Mouse (Mus musculus): ENCODE results near the gene Gga1. TPM values are rescaled to one million over a fixed set of nuclear protein-coding genes. Genes with fewer than 3 reads are reported as not detected.

The Gga1 gene
- polyA plus RNA-seq, 1 experiment from 2014 or later = 42.5 TPM

DNA sequence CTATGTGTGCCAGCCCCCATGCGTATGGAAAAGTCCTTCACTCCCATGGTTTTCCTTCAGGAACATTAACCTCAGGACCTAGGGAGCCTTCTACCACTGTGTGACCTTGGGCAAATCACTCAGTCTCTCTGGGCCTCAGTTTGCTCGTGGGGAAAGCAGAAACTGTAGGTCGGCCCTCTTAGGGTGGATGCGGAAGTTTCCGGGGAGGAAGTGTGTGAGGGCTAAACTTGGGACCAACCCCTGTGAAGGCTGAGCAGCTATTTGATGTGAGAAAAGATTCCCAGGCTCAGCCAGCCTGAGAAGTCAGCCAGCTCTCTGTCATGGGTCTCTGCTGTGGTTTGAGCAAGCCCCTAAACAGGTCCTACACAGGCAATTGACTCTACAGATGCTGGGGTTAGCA lies 14.7 kb upstream of the Gga1 start:
- DNase-seq (ENCODE audit: low spot score) (no peak), ATAC-seq (ENCODE audit: low read depth) (no peak)
- Histone ChIP-seq H3K4me2 (ENCODE audit: low read depth, low read length) (no peak overlapping the region), H3K27me3 (replicated peaks; ENCODE audit: control insufficient read depth, insufficient read depth, low read length) (no peaks in the 10 kb centered on the region), H3K9me3 (ENCODE audit: control insufficient read depth, low read length) (no peaks in the 10 kb centered on the region), H3K36me3 (ENCODE audit: control insufficient read depth, insufficient read depth, low read length) (no peaks in the 10 kb centered on the region), H3K4me3 (ENCODE audit: low read depth, low read length) (no peak overlapping the region), H3K9ac (ENCODE audit: low read depth, low read length) (no peak overlapping the region), H3K4me1 (ENCODE audit: control insufficient read depth, insufficient read depth, low read length) (no peaks in the 10 kb centered on the region), H3K27ac (replicated peaks; ENCODE audit: low read depth, low read length) (no peak overlapping the region)
- 90% methylated on average over 5 of the region's 5 CpGs for WGBS

DNA sequence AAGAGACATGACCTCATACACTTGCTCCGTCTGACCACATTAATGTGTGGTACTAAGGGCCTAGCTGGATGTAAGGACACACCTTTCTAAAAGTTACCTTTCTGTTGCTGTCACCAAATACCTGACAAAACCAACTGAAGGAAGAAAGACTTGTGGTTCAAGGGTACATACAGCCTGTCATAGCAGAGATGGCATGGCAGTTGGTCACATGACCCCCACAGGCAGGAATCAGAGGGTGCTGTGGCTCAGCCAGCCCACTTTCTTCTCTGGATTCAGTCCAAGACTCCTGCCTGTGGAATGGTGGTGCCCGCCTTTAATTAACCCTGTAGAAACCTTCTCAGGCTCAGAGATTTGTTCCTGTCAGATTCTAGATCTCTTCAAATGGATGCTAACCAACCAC lies 13.8 kb upstream of the Gga1 start:
- no peak overlapping the region for H3K4me3 ChIP-seq (ENCODE audit: low read depth, low read length)
- no peaks in the 10 kb centered on the region for H3K27me3 ChIP-seq (replicated peaks; ENCODE audit: control insufficient read depth, insufficient read depth, low read length)
- no peak for ATAC-seq (ENCODE audit: low read depth)
- no peak overlapping the region for H3K4me2 ChIP-seq (ENCODE audit: low read depth, low read length)
- no peaks in the 10 kb centered on the region for H3K9me3 ChIP-seq (ENCODE audit: control insufficient read depth, low read length)
- H3K27ac ChIP-seq (replicated peaks; ENCODE audit: low read depth, low read length) = no peak overlapping the region
- DNase-seq (ENCODE audit: low spot score) = no peak
- 73% methylated on average over 2 of the region's 2 CpGs for WGBS
- H3K4me1 ChIP-seq (ENCODE audit: control insufficient read depth, insufficient read depth, low read length) = no peaks in the 10 kb centered on the region
- no peak overlapping the region for H3K9ac ChIP-seq (ENCODE audit: low read depth, low read length)
- no peaks in the 10 kb centered on the region for H3K36me3 ChIP-seq (ENCODE audit: control insufficient read depth, insufficient read depth, low read length)

GRCm38 (mm10) chr15:78863852-78864253 lies 13.1 kb upstream of the Gga1 start:
- WGBS = 41% methylated on average over 13 of the region's 13 CpGs
- no peaks in the 10 kb centered on the region for H3K9me3 ChIP-seq (ENCODE audit: control insufficient read depth, low read length)
- H3K9ac ChIP-seq (ENCODE audit: low read depth, low read length) = 0 out of 2 replicates have a peak overlapping the region, but pooled peaks have one; percentile 2
- H3K4me1 ChIP-seq (ENCODE audit: control insufficient read depth, insufficient read depth, low read length) = no peaks in the 10 kb centered on the region
- peak; percentile 3; the same call in 1 of the 2 replicates for ATAC-seq (ENCODE audit: low read depth)
- H3K27ac ChIP-seq (replicated peaks; ENCODE audit: low read depth, low read length) = no peak overlapping the region
- H3K27me3 ChIP-seq (replicated peaks; ENCODE audit: control insufficient read depth, insufficient read depth, low read length) = no peaks in the 10 kb centered on the region
- H3K4me2 ChIP-seq (ENCODE audit: low read depth, low read length) = no peak overlapping the region
- DNase-seq (ENCODE audit: low spot score) = no peak
- H3K36me3 ChIP-seq (ENCODE audit: control insufficient read depth, insufficient read depth, low read length) = no peaks in the 10 kb centered on the region
- H3K4me3 ChIP-seq (ENCODE audit: low read depth, low read length) = no peak overlapping the region

- Histone ChIP-seq H3K4me3 (ENCODE audit: low read depth, low read length) (no peak overlapping the region), H3K36me3 (ENCODE audit: control insufficient read depth, insufficient read depth, low read length) (no peaks in the 10 kb centered on the region), H3K4me1 (ENCODE audit: control insufficient read depth, insufficient read depth, low read length) (no peaks in the 10 kb centered on the region), H3K9me3 (ENCODE audit: control insufficient read depth, low read length) (no peaks in the 10 kb centered on the region), H3K9ac (ENCODE audit: low read depth, low read length) (no peak overlapping the region), H3K27ac (replicated peaks; ENCODE audit: low read depth, low read length) (peak overlapping the region; percentile 41; the same call in 1 of the 2 replicates), H3K4me2 (ENCODE audit: low read depth, low read length) (no peak overlapping the region), H3K27me3 (replicated peaks; ENCODE audit: control insufficient read depth, insufficient read depth, low read length) (no peaks in the 10 kb centered on the region)
- ATAC-seq (ENCODE audit: low read depth) (peak; percentile 79), DNase-seq (ENCODE audit: low spot score) (peak; percentile 84)
- 7% methylated on average over 9 of the region's 9 CpGs for WGBS
Measured at GRCm38 (mm10) chr15:78868398-78868797, 8.6 kb upstream of the Gga1 start.

DNA sequence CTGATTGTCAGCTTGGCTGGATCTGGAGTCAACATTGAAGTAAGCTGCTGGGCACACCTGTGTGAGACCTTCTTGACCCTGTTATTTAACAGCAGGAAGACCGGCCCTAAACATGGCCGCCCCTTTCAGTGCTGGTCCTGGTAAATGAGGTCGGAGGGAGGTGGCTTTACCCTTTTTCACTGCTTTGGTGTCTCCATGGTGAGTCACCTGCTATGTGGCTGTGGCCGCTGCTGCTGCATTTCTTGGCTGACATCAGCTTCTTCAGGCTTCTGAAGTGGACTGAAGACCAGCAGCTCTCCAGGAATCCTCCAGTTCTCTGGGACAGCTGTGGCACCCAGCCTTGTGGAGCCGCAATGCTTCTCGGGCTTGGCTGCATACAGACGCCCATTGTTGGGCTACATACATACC lies 8.2 kb upstream of the Gga1 start:
- 53% methylated on average over 7 of the region's 7 CpGs for WGBS
- ATAC-seq (ENCODE audit: low read depth) = 0 out of 2 replicates have a peak, but pooled peaks have one; percentile 31
- no peak overlapping the region for H3K9ac ChIP-seq (ENCODE audit: low read depth, low read length)

DNA sequence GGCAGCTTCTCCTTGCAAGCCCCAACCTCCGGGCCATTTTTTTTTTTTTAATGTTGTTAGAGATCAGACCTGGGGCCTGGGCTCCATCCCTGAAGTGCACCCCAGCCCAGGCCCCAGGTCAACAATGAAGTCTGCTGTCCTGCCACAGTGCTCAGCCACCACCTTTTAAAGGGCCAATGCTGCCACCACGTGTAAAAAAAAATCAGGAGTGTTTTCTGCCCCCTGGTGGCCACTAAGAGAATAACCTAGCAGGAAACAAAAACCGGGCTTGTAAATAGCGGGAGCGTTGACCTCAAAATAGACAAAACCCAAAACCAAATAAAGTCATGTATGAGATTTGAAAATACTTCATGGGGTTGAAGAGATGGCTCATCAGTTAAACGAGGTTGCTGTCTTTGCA lies 7.2 kb upstream of the Gga1 start:
- WGBS = 29% methylated on average over 6 of the region's 6 CpGs
- Histone ChIP-seq H3K4me3 (ENCODE audit: low read depth, low read length) (no peak overlapping the region), H3K9ac (ENCODE audit: low read depth, low read length) (no peak overlapping the region)

More for the DNA sequence above, 8.2 kb upstream of the Gga1 start:
- Histone ChIP-seq H3K9me3 (ENCODE audit: control insufficient read depth, low read length) (no peaks in the 10 kb centered on the region), H3K27me3 (replicated peaks; ENCODE audit: control insufficient read depth, insufficient read depth, low read length) (no peaks in the 10 kb centered on the region), H3K36me3 (ENCODE audit: control insufficient read depth, insufficient read depth, low read length) (no peaks in the 10 kb centered on the region), H3K4me1 (ENCODE audit: control insufficient read depth, insufficient read depth, low read length) (no peaks in the 10 kb centered on the region), H3K4me2 (ENCODE audit: low read depth, low read length) (no peak overlapping the region), H3K4me3 (ENCODE audit: low read depth, low read length) (no peak overlapping the region), H3K27ac (replicated peaks; ENCODE audit: low read depth, low read length) (peak overlapping the region; percentile 41; the same call in 1 of the 2 replicates)
- DNase-seq (ENCODE audit: low spot score) = no peak

DNA sequence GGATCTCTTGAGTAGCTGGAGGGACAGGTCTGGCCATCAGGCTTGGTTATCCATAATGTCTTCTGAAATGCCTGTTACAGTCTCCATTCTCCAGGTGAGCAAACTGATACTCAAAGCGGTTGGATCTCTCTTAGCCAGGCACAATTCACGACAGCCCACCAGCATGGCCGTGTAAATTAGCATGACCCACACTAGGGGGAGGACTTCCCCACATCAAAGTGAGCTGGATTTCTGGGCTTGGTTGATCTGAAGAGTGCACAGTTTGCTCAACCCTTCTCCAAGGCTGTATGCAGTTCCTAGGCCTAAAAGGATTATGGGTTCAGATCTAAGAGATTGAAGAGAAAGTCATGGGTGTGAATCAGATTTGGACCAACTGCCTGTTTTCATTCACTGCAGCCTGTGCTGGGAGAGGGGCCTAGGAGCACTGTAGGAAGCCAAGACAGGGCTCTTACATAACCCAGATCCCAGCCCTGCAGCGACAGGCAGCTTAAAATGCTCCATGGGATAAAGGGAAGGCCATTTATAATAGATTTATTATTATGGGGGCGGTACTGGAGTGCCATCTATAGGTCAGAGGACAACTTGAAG lies 4.9 kb upstream of the Gga1 start:
- Histone ChIP-seq H3K4me3 (ENCODE audit: low read depth, low read length) (no peak overlapping the region), H3K4me1 (ENCODE audit: control insufficient read depth, insufficient read depth, low read length) (no peaks in the 10 kb centered on the region), H3K9me3 (ENCODE audit: control insufficient read depth, low read length) (no peaks in the 10 kb centered on the region), H3K27me3 (replicated peaks; ENCODE audit: control insufficient read depth, insufficient read depth, low read length) (no peaks in the 10 kb centered on the region), H3K9ac (ENCODE audit: low read depth, low read length) (no peak overlapping the region), H3K36me3 (ENCODE audit: control insufficient read depth, insufficient read depth, low read length) (no peaks in the 10 kb centered on the region), H3K4me2 (ENCODE audit: low read depth, low read length) (no peak overlapping the region), H3K27ac (replicated peaks; ENCODE audit: low read depth, low read length) (no peak overlapping the region)
- ATAC-seq (ENCODE audit: low read depth) (no peak), DNase-seq (ENCODE audit: low spot score) (no peak)
- 42% methylated on average over 5 of the region's 5 CpGs for WGBS

More for the DNA sequence above, 7.2 kb upstream of the Gga1 start:
- ATAC-seq (ENCODE audit: low read depth) (no peak), DNase-seq (ENCODE audit: low spot score) (peak; percentile 43)
- Histone ChIP-seq H3K36me3 (ENCODE audit: control insufficient read depth, insufficient read depth, low read length) (no peaks in the 10 kb centered on the region), H3K27me3 (replicated peaks; ENCODE audit: control insufficient read depth, insufficient read depth, low read length) (no peaks in the 10 kb centered on the region), H3K4me2 (ENCODE audit: low read depth, low read length) (no peak overlapping the region), H3K9me3 (ENCODE audit: control insufficient read depth, low read length) (no peaks in the 10 kb centered on the region), H3K4me1 (ENCODE audit: control insufficient read depth, insufficient read depth, low read length) (no peaks in the 10 kb centered on the region), H3K27ac (replicated peaks; ENCODE audit: low read depth, low read length) (no peak overlapping the region)

- Histone ChIP-seq H3K27me3 (replicated peaks; ENCODE audit: control insufficient read depth, insufficient read depth, low read length) (no peaks in the 10 kb centered on the region), H3K4me1 (ENCODE audit: control insufficient read depth, insufficient read depth, low read length) (peaks cover 6% of the 10 kb centered on the region), H3K4me3 (ENCODE audit: low read depth, low read length) (no peak overlapping the region), H3K9ac (ENCODE audit: low read depth, low read length) (no peak overlapping the region), H3K27ac (replicated peaks; ENCODE audit: low read depth, low read length) (no peak overlapping the region), H3K9me3 (ENCODE audit: control insufficient read depth, low read length) (no peaks in the 10 kb centered on the region), H3K36me3 (ENCODE audit: control insufficient read depth, insufficient read depth, low read length) (no peaks in the 10 kb centered on the region), H3K4me2 (ENCODE audit: low read depth, low read length) (no peak overlapping the region)
- WGBS = 59% methylated on average over 13 of the region's 13 CpGs
- no peak for ATAC-seq (ENCODE audit: low read depth)
- no peak for DNase-seq (ENCODE audit: low spot score)
Measured at GRCm38 (mm10) chr15:78873803-78874435, 3.1 kb upstream of the Gga1 start.

DNA sequence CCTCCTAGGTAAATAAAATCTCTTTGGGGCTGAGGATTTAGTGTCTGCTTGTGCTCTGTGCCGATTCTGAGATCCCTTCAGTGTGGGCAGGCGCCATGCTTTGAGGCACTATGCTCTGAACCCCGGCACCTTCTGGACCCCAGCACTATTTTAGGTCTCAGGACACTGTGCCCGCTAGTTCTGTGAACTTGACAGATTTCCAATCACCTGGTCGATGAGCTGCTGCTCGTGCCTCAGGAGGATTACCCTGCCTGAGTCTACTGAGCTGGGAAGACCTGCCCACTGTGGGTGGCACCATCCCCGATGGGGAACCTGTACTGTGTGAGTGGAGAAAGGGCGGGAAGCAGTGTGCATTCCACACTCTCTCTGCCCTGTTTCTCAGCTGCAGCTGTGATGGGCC lies 2.0 kb upstream of the Gga1 start:
- Histone ChIP-seq H3K27me3 (replicated peaks; ENCODE audit: control insufficient read depth, insufficient read depth, low read length) (no peaks in the 10 kb centered on the region), H3K27ac (replicated peaks; ENCODE audit: low read depth, low read length) (peak overlapping the region; percentile 100), H3K9me3 (ENCODE audit: control insufficient read depth, low read length) (no peaks in the 10 kb centered on the region), H3K4me3 (ENCODE audit: low read depth, low read length) (no peak overlapping the region), H3K4me2 (ENCODE audit: low read depth, low read length) (no peak overlapping the region), H3K4me1 (ENCODE audit: control insufficient read depth, insufficient read depth, low read length) (peaks cover 13% of the 10 kb centered on the region), H3K36me3 (ENCODE audit: control insufficient read depth, insufficient read depth, low read length) (peaks cover 4% of the 10 kb centered on the region), H3K9ac (ENCODE audit: low read depth, low read length) (no peak overlapping the region)
- 72% methylated on average over 8 of the region's 8 CpGs for WGBS
- ATAC-seq (ENCODE audit: low read depth) = no peak
- DNase-seq (ENCODE audit: low spot score) = no peak

Data from embryonic facial prominence, embryonic 14.5 days (tissue).